Mouse (Mus musculus) neural tube, embryonic 14.5 days (tissue): ENCODE measurements at regions not wholly inside any gene's neighbourhood (a gene's known extent, or its start where the extent isn't known, plus 50 kb on each side); places are given as distances from the start of the nearest gene placed in this dataset.

Experiments used
- ATAC-seq: fragments of 200-750 bp; cut with Nextera tagmentation; 2 replicates; pipeline ENCODE4 v1.8.0; 2017; ENCODE audit warnings: low read depth, mild to moderate bottlenecking, moderate TSS enrichment, moderate library complexity
- H3K27ac ChIP-seq: fragments of 300-500 bp; sonication (generic); 2 replicates; pipeline ENCODE4 v1.5.1; 2014; ENCODE audit warnings: low read depth, mild to moderate bottlenecking, control low read depth, low read length, moderate library complexity, mixed read lengths
- H3K27me3 ChIP-seq: fragments of 300-500 bp; sonication (generic); 2 replicates; pipeline ENCODE4 v1.6.1; 2014; ENCODE audit warnings: low read length; ENCODE audit not compliant: control insufficient read depth, insufficient read depth
- H3K36me3 ChIP-seq: fragments of 300-500 bp; sonication (generic); 2 replicates; pipeline ENCODE4 v1.6.1; 2014; ENCODE audit warnings: low read length, mixed read lengths; ENCODE audit not compliant: control insufficient read depth, insufficient read depth
- H3K4me1 ChIP-seq: fragments of 300-500 bp; sonication (generic); 2 replicates; pipeline ENCODE4 v1.6.1; 2014; ENCODE audit warnings: low read length; ENCODE audit not compliant: control insufficient read depth, insufficient read depth
- H3K4me2 ChIP-seq: fragments of 300-500 bp; sonication (generic); 2 replicates; pipeline ENCODE4 v1.6.1; 2014; ENCODE audit warnings: mild to moderate bottlenecking, low read depth, low read length, control low read depth
- H3K4me3 ChIP-seq: fragments of 300-500 bp; sonication (generic); 2 replicates; pipeline ENCODE4 v1.5.1; 2014; ENCODE audit warnings: low read depth, low read length, control low read depth, mixed read lengths
- H3K9ac ChIP-seq: fragments of 300-500 bp; sonication (generic); replicated peaks from 2 replicates; pipeline ENCODE4 v1.6.1; 2014; ENCODE audit warnings: low read depth, mild to moderate bottlenecking, control low read depth, low read length, mixed read lengths
- H3K9me3 ChIP-seq: fragments of 300-500 bp; sonication (generic); 2 replicates; pipeline ENCODE4 v1.6.1; 2016; ENCODE audit warnings: low read length; ENCODE audit not compliant: control insufficient read depth
- WGBS: fragments of 180-500 bp; shearing (Covaris S2); extraction: QIAGEN DNeasy Blood & Tissue Kit; methylation state at CpG from one replicate; pipeline ENCODE4 v1.1.7; 2014; 5-methylcytosine and 5-hydroxymethylcytosine counted together

DNA sequence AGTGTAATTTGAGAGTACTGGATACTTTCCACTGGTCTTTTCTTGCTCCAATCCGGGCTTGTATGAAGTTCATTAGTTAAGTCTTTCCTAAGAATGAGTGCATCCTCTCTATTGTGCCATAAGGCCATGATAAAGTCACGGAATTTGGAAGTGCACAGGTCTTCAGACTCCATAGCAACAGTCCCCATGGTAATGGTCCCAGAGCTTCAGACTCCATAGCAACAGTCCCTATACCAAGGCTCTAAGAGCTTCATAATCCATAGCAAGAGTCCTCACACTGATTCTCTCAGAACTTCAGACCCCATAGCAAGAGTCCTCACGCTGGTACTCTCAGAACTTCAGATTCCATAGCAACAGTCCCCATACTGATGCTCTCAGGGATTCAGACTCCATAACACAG lies 214.5 kb upstream of the Far2 start:
- no peak overlapping the region for H3K27ac ChIP-seq
- 70% methylated on average over 3 of the region's 3 CpGs for WGBS
- no peak for ATAC-seq
- no peak overlapping the region for H3K9ac ChIP-seq
- no peaks in the 10 kb centered on the region for H3K9me3 ChIP-seq
- no peaks in the 10 kb centered on the region for H3K36me3 ChIP-seq
- no peaks in the 10 kb centered on the region for H3K27me3 ChIP-seq
- H3K4me2 ChIP-seq = no peak overlapping the region
- H3K4me3 ChIP-seq = no peak overlapping the region
- no peaks in the 10 kb centered on the region for H3K4me1 ChIP-seq

DNA sequence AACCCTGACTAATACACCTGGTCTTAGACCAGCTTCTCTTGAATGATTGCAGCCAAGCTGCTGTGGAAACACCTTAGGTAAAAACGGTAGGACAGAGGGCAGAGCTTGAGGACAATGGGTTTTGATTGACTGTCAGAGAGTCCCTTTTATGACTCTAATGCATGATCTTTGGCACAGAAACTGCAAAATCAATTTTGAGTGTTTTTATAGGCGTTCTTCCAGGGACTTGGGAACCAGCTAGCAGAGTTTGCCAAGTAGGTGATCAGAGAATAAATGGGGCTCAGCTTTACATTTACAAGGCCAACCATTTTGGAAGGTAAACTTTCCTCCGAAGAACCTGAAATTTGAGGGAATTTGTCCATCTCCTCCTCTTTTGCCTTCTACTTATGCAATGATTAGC lies 213.6 kb upstream of the Far2 start:
- 83% methylated on average over 3 of the region's 3 CpGs for WGBS
- Histone ChIP-seq H3K27ac (no peak overlapping the region), H3K4me2 (no peak overlapping the region), H3K9me3 (no peaks in the 10 kb centered on the region), H3K4me1 (no peaks in the 10 kb centered on the region), H3K27me3 (no peaks in the 10 kb centered on the region), H3K4me3 (no peak overlapping the region), H3K9ac (no peak overlapping the region), H3K36me3 (no peaks in the 10 kb centered on the region)
- no peak for ATAC-seq

DNA sequence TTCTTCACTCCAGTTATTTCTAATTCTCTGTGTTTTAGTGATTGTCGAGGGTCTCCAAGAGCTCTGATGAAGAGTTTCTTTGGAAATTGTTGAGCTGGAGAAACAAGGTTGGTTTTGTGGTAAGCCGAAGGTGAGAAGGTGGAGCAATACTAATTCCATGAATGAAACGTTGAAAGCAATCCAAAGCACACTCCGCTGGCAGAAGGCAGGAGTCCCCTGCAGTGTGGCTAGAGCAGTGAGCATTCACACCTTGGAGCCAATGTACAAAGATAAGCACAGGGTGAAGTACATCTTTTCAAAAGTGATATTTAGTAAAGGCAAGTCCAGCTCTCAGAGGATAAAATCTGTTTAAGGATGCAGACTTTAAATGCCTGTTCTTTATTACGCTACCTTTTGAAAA lies 208.2 kb upstream of the Far2 start:
- Histone ChIP-seq H3K4me3 (no peak overlapping the region), H3K27me3 (no peaks in the 10 kb centered on the region), H3K36me3 (no peaks in the 10 kb centered on the region), H3K9ac (no peak overlapping the region), H3K4me2 (no peak overlapping the region), H3K27ac (no peak overlapping the region), H3K9me3 (no peaks in the 10 kb centered on the region), H3K4me1 (no peaks in the 10 kb centered on the region)
- 89% methylated on average over 5 of the region's 5 CpGs for WGBS
- ATAC-seq = no peak

DNA sequence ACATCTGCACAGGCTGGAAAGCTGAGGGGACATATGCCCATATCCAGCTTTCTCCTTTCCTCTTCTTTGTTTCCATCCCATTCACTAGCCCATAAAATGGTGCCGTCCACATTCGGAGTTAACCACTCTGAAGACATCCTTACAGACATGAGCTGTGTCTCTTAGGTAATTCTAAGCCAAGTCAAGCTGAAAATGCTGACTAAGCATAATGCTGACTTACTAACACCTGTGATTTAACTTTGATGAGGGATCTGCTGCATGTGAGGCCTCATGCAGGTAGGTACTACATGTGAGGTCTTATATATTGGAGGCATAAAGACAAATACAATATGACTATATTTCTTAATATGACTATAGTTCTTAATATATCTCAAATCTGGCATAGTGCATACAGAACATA lies 197.1 kb upstream of the Far2 start:
- Histone ChIP-seq H3K9me3 (no peaks in the 10 kb centered on the region), H3K4me1 (no peaks in the 10 kb centered on the region), H3K27me3 (no peaks in the 10 kb centered on the region), H3K36me3 (no peaks in the 10 kb centered on the region), H3K4me3 (no peak overlapping the region), H3K9ac (no peak overlapping the region), H3K27ac (no peak overlapping the region), H3K4me2 (no peak overlapping the region)
- WGBS = 97% methylated on average over 2 of the region's 2 CpGs
- no peak for ATAC-seq

DNA sequence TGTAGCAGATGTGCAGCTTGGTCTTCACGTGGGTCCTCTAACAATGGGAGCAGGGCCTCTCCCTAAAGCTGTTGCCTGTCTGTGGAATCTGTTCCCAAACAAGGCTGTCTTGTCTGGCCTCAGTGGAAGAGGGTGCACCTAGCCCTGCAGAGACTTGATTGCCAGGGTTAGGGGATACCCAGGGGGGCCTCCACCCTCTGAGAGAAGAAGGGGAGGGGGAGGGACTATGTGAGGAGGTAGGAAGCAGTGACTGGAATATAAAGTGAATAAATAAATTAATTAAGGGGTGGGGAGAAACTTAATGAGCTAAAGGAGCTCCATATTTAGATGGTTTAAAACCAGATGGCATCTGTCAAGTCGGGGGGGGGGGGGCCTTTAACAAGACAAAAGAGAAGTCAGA lies 185.9 kb upstream of the Far2 start:
- no peak overlapping the region for H3K4me3 ChIP-seq
- no peaks in the 10 kb centered on the region for H3K4me1 ChIP-seq
- H3K4me2 ChIP-seq = no peak overlapping the region
- WGBS = 55% methylated on average over 2 of the region's 2 CpGs
- no peaks in the 10 kb centered on the region for H3K9me3 ChIP-seq
- no peaks in the 10 kb centered on the region for H3K27me3 ChIP-seq
- no peak overlapping the region for H3K9ac ChIP-seq
- no peak overlapping the region for H3K27ac ChIP-seq
- no peak for ATAC-seq
- no peaks in the 10 kb centered on the region for H3K36me3 ChIP-seq

DNA sequence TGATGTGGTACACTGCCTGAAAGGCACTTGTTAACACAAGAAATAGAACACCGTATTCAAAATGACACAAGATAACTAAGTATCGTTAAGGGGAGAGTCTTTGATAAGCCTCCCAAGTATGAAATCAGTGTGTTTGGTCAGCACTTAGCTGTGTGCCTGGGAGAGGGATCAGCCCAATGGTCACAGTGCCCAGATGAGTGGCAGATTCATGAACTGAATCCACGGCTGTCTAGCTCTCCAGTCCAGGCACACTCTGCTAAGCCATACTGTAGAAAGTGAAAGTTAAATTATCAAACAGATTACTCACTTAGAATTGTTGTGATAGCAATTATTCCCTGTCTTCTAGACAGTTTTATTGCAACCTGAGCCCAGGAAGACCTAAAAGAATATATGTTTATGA lies 176.0 kb upstream of the Far2 start:
- Histone ChIP-seq H3K4me2 (no peak overlapping the region), H3K9ac (no peak overlapping the region), H3K36me3 (no peaks in the 10 kb centered on the region), H3K27ac (no peak overlapping the region), H3K4me1 (no peaks in the 10 kb centered on the region), H3K4me3 (no peak overlapping the region), H3K27me3 (no peaks in the 10 kb centered on the region), H3K9me3 (no peaks in the 10 kb centered on the region)
- ATAC-seq = no peak
- WGBS = 94% methylated on average over 3 of the region's 3 CpGs

DNA sequence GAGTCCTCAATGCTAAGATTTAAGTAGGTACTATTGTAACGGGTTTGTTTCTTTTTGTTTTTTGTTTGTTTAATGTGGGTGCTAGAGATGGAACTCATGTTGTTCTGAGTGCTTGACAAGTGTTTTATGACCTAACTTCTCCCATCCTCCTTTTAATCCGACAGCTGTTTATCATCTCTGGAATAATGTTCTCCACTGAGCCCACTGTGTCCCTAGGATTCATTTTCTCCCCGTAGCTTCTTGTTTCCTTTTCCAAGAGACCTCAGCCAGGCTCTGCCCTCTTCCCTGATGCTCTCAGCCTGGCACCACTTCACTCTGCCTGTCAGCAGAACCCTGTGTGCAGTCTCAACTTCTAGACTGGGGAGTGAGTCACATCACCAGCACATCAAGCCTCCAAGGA lies 173.9 kb upstream of the Far2 start:
- ATAC-seq = no peak
- Histone ChIP-seq H3K27me3 (no peaks in the 10 kb centered on the region), H3K9ac (no peak overlapping the region), H3K27ac (no peak overlapping the region), H3K9me3 (no peaks in the 10 kb centered on the region), H3K4me3 (no peak overlapping the region), H3K4me2 (no peak overlapping the region), H3K4me1 (no peaks in the 10 kb centered on the region), H3K36me3 (no peaks in the 10 kb centered on the region)
- 77% methylated on average over 3 of the region's 3 CpGs for WGBS

DNA sequence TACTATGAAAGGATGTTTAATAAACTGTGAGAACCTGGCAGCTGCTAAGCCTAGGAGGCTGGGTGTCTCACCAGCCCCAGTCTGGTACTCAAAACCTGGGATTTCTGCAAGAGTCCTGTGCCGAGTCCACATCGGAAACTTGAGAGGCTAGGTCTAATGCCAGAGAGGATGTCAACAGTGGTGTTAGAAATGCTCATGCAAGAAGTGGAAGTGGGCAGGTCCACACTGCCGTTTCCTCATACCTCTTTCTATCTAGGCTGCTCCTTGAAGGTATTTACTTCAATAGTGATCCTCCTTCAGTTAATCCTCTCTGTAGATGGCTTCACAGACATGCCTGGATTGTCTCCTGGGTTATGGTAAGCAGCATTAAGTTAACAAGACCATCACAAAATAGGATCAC lies 168.6 kb upstream of the Far2 start:
- no peak overlapping the region for H3K4me3 ChIP-seq
- no peak overlapping the region for H3K9ac ChIP-seq
- ATAC-seq = no peak
- no peaks in the 10 kb centered on the region for H3K36me3 ChIP-seq
- 92% methylated on average over 3 of the region's 3 CpGs for WGBS
- H3K4me1 ChIP-seq = no peaks in the 10 kb centered on the region
- H3K27me3 ChIP-seq = no peaks in the 10 kb centered on the region
- no peaks in the 10 kb centered on the region for H3K9me3 ChIP-seq
- no peak overlapping the region for H3K27ac ChIP-seq
- H3K4me2 ChIP-seq = no peak overlapping the region

DNA sequence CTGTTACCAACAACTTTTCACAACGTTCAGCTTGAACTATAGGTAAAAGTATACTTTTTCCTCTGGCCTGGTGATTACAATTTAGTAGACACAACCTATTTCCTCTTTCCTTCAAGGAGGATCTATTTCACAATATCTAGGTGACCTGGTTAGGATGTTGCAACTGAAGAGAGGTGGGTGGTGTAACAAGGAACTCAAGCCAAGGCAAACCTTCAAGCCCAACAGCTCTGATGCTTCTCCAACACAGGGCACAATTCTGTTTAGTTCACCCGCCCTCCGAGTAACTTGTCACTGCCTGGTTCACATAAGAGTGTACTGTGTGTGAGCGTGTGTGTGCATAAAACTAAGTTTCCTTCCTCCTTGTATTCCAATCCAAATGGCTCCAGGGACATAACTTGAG lies 161.2 kb upstream of the Far2 start:
- 91% methylated on average over 4 of the region's 4 CpGs for WGBS
- Histone ChIP-seq H3K9me3 (no peaks in the 10 kb centered on the region), H3K4me1 (no peaks in the 10 kb centered on the region)

DNA sequence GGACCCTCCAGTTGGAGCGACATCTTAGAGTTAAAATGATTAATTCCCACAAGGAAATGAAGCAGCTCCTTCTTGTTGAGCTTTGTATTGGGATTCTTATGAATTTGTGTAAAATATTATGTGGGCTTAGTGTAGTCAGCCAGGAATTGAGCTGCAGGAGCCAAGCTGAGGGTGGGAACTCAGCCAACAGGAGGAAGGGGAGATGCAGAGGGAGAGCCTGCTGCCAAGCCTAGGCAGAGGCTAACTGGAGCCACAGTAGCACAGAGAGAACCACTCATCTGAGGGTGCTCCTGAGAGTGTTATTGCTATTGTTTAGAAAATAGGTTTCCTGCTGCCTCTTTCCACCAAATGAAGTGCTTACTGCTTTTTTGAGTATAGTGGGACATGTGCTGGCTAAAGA lies 127.4 kb upstream of the Far2 start:
- no peak for ATAC-seq
- no peak overlapping the region for H3K4me3 ChIP-seq
- WGBS = 81% methylated on average over 1 of the region's 1 CpGs
- no peak overlapping the region for H3K9ac ChIP-seq
- H3K27ac ChIP-seq = no peak overlapping the region
- no peaks in the 10 kb centered on the region for H3K27me3 ChIP-seq
- no peaks in the 10 kb centered on the region for H3K36me3 ChIP-seq
- no peak overlapping the region for H3K4me2 ChIP-seq
- no peaks in the 10 kb centered on the region for H3K4me1 ChIP-seq
- no peaks in the 10 kb centered on the region for H3K9me3 ChIP-seq

More for the DNA sequence above, 161.2 kb upstream of the Far2 start:
- no peak overlapping the region for H3K4me2 ChIP-seq
- H3K27ac ChIP-seq = no peak overlapping the region
- no peak overlapping the region for H3K4me3 ChIP-seq
- H3K36me3 ChIP-seq = no peaks in the 10 kb centered on the region
- H3K9ac ChIP-seq = no peak overlapping the region
- no peak for ATAC-seq
- H3K27me3 ChIP-seq = no peaks in the 10 kb centered on the region
